Mouse (Mus musculus): Measurements from ENCODE around the gene Paf1.
A peak's percentile ranks its signal among the peaks of the same experiment; 100 is the strongest.

GRCm38 (mm10) chr7:28372251-28373108 is 20.3 kb upstream of the Paf1 start, which contains the start of gene Plekhg2:
- TF ChIP-seq POLR2A (IDR thresholded peaks at IDR 0.05; ENCODE audit: low read depth, low read length) = peak; percentile 44
- peak; percentile 34; the same call in 1 of the 2 replicates for TF ChIP-seq CTCF (conservative IDR thresholded peaks at IDR 0.05; ENCODE audit: insufficient read depth, insufficient read length, low read depth, low read length)
